Mouse (Mus musculus): ENCODE data around the gene Akirin2.

GRCm38 (mm10) chr4:34566226-34566625 is 15.5 kb downstream of the Akirin2 start:
- TF ChIP-seq CTCF (IDR thresholded peaks at IDR 0.05; ENCODE audit: control insufficient read depth, insufficient read depth, insufficient replicate concordance, low read depth, low read length) (no peak), POLR2A (IDR thresholded peaks at IDR 0.05; ENCODE audit: control insufficient read depth, low read depth, low read length) (no peak)
